Mouse (Mus musculus): ENCODE data around the gene Alg2.

The Alg2 gene

DNA sequence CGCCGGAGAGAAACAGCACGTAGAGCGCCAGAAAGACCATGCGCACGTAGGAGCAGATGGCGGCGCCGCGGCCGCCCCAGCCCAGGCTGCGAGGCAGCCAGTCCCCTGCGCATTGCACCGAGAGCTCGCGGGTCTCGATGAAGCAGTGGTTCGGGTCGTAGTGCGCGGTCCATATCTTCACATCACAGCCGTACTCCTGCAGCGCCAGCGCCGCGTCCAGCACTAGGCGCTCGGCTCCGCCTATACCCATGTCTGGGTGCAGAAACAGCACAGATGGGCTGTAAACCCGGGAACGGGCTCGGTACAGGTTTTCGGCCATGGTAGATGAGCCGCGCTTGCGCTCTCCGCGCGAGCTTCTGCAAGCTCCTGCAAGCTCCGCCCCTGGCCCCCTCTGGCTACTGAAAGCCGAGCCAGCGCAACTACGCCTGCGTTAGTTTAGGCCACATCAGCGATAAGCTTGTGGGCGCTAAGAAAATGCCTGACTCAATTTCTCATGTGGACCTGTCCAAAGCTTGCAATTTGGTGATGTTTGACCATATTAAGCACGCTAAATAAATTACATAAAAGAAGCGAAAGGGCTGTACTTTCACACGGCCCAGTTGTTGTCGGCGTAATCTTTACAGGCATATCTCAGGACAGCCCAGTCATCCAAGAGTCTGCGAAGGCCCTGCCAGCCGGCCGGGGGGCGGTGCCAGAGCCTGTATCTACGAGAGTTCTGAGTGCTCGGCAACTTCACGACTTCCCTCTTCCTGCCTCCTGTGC is at the start of gene Alg2, which contains the start of gene Sec61b:
Gene Alg2 (minus strand): TSS at position 366 of the 762 bp plus-strand sequence.
Gene Sec61b (plus strand): TSS at position 691 of the 762 bp plus-strand sequence.
- in situ Hi-C loops (cut with MboI, MseI), result loop anchor here (10.0 kb wide), 1 partner anchor 561 kb away; no protein-coding TSS in a partner anchor

DNA sequence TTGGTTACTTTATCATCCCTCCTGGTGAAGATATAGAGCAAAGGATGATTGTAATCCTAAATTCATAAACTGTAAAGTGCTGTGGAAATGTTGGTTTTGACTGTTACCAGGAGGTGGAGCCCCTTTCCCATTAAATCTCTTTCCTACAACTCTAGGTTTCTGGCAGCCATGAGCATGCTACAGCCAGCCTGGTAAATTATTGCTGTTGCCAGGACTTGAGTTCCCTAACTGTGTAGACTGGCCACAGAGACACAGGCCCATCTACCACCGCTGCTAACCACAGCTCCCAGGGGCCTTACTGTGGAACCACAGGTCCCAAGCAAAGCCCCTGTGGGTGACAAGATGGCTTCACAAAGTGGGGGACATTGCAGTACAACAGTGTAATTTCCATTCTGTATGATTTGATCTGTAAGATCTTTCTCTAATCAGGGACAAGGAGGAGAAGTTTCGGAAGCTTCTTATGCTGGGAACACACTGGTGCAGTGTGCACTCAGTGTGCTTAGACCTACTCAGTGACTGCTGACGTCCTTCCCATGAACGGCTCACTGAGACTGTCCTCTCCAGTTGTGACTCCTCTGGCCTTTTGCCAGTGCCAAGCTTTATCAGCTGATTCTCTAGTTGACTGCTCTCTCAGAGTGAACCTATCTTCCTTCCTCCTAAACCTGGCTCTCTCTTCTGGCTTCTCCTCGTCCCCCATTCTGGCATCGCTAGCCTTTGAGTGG is 47.9 kb upstream of the Alg2 start:
- in situ Hi-C loops (cut with MboI, MseI), result loop anchor here (10.0 kb wide), 1 partner anchor 1527 kb away; no protein-coding TSS in a partner anchor

- in situ Hi-C loops (cut with MboI, MseI), result loop anchor here (10.0 kb wide), 1 partner anchor 1525 kb away; no protein-coding TSS in a partner anchor
Measured at GRCm38 (mm10) chr4:47520076-47520475, 45.9 kb upstream of the Alg2 start.

- in situ Hi-C loops (cut with MboI, MseI), result no loop called here
Measured at GRCm38 (mm10) chr4:47518551-47519181, 44.5 kb upstream of the Alg2 start.

GRCm38 (mm10) chr4:47504841-47505517 is 30.8 kb upstream of the Alg2 start:
- in situ Hi-C loops (cut with MboI, MseI), result no loop called here

DNA sequence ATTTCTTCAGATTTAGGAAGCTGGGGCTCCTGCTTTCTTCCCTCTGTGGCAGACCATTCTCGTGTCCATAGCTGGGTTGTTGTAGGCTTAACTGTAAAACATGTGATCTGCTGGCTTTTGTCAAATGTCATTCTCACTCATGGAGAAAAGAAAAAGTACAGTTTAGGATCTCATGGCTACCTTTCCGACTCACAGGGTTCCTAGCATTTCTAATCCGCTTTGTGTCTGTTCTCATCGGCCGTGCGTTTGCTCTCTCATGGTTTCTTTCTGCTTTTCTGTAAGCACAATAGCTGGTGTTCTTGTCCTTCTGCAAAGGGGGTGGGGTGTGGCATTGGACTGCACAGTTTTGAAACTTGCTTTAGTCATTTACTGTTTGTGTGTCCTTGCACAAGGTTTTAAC is 28.9 kb upstream of the Alg2 start:
- in situ Hi-C loops (cut with MboI, MseI), result no loop called here

DNA sequence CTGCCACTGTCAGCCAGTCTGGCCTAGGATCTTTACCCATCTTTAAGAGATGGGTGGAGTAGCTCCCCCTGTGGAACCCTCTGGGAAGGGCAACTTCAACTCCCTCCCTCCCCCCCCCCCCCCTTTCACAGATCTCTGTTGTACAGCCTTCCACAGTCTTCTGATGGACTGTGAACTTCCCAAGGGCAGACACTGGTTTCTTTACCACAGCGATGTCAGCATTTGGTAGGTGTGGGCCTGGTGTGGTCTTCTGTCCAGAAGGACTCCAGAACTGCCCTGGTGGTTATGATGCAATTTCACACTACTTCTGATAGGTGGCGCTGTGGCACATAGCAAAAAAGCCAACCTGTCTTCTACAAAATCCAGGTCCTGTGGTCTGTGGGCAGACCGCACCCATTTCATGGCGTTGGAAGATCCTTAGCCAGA is 28.4 kb upstream of the Alg2 start:
- in situ Hi-C loops (cut with MboI, MseI), result no loop called here

- in situ Hi-C loops (cut with MboI, MseI), result no loop called here
Measured at GRCm38 (mm10) chr4:47499121-47499545, 25.0 kb upstream of the Alg2 start.

GRCm38 (mm10) chr4:47497811-47498385 is 23.8 kb upstream of the Alg2 start:
- in situ Hi-C loops (cut with MboI, MseI), result no loop called here

GRCm38 (mm10) chr4:47494686-47495085 is 20.6 kb upstream of the Alg2 start:
- in situ Hi-C loops (cut with MboI, MseI), result no loop called here

DNA sequence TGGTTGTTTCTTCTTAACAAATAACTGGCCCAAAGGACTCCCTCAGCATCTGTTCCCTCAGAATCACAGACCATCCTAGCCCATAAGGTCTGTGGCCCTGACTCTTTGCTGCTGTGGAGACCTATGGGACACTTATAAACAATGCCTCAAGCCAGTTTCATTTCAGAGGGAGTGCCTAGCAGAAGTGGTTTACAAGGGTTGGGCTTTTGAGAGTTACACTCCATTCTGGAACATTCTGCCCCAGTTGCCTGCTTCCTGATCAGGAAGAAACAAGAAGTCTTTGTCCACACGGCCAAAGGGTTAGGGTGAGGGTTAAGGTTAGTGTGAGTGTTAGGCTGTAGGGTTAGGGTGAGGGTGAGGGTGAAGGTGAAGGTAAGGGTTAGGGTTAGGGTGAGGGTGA is 20.0 kb upstream of the Alg2 start:
- in situ Hi-C loops (cut with MboI, MseI), result no loop called here

DNA sequence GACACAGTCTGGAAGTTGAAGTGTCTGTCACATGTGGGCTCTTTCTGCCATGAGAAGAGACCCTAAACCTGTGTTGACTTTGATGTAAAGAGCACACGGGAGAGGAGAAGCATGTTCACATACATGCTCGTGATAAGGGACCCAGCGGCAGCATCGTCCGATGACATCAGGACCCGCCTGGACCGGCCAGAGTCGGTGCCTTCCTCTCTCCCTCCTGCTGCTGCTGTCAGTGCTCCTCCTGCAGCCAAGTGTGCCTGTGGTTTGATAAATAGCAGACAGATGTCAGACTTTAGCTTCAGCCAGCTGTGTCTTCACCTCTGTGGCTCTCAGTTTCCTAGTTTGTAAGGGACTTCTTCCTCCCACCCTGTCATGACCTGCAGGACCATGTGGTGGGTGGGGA is 19.3 kb upstream of the Alg2 start:
- in situ Hi-C loops (cut with MboI, MseI), result no loop called here

DNA sequence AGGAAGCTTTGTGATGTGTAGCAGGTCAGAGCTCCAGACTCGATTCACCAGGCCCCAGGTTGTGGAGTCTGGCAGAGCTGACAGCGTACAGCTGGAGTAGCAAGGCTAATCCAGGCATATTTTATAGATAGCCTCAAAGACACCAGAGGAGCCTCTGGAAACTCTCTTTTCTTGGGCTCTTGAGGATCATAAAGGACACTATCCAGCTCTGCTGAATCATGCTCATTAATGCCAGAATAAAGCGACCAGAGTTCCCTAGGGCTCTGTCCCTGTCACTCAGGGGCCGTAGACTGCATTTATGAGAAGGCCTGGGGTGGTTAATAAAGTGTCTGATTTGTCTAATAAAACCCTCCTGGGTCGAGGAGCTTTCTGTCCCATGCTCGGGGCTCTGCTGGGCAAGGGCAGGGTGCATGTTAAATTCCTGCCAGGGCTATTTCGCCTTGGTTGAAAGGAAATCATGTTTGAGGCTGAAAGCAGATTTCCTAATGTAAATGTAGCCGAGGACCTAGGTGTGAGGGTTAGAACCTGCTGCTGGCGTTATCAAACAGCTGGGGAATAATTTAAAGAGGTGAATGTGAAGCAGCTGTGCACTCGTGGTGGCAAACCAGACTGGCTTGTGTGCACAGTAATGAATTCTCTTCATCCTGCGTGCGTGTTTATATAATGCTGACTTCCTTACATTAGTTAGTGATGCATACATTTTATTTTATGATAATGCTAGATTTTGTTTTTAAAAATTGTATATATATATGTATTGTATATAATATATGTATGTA is 18.4 kb upstream of the Alg2 start:
- in situ Hi-C loops (cut with MboI, MseI), result no loop called here

DNA sequence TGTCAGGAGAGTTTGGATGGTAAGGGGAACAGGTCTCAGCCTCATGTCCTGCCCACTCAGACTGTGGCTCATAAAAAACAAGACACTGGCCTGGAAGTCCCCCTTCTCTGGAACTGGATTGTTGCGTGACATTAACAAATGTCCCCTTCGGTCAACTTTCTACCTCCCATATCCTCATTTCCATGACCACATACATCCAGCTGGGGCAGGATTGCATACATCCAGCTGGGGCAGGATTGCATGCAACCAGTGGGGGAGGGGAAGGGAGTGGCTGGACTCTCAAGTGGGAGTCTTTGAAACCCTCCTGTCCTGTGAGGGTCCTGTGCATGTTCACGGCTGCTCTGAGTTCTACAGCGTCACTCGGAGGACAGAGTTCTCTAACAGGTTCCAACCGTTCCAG is 17.1 kb upstream of the Alg2 start:
- in situ Hi-C loops (cut with MboI, MseI), result no loop called here

- in situ Hi-C loops (cut with MboI, MseI), result no loop called here
Measured at GRCm38 (mm10) chr4:47480576-47480975, 6.4 kb upstream of the Alg2 start.

- in situ Hi-C loops (cut with MboI, MseI), result no loop called here
Measured at GRCm38 (mm10) chr4:47480095-47480494, 6.0 kb upstream of the Alg2 start.

- in situ Hi-C loops (cut with MboI, MseI), result loop anchor here (10.0 kb wide), 1 partner anchor 557 kb away; no protein-coding TSS in a partner anchor
Measured at GRCm38 (mm10) chr4:47477539-47477938, 3.4 kb upstream of the Alg2 start.

DNA sequence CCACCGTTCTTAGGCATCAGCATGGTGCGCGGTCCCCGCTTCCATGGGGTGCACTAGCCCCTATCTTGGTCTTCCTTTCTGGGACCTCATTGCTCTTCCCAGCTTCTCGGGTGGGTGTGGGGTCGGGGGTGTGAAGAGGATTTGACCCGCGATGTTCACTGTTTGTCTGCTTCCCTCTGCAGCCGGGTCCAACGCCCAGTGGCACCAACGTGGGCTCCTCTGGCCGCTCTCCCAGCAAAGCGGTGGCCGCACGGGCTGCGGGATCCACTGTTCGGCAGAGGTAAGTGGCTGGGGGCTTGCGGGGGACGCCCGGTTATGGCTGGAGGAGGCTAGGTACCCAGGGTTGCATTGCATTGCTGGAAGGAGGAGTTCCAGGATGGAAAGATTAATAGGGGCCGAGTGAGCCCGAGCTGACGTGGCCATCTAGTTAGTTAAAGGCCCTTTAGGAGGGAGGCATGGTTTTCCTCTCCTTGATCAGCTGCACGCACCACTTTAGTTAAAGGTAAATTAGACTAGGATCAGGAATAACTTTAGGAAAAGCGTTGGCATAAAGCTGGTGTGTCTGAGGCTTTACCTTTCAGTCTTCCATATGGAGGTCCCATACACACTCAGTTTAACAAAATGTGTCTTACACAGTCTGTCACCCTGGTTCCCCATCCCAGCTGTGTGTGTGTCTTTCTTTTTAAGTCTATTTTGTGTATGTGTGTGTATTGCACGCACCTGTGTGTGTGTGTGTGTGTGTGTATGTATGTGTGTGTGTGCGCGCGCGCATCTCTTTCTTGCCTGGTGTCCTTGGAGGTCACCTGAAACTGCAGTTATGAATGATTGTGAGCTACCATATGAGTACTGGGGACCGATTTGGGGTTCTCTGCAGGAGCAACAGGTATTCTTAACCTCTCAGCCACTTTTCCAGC is 854 bp upstream of the Alg2 start:
- in situ Hi-C loops (cut with MboI, MseI), result loop anchor here (10.0 kb wide), 1 partner anchor 560 kb away; no protein-coding TSS in a partner anchor

GRCm38 (mm10) chr4:47473586-47473967 is 556 bp downstream of the Alg2 start:
- in situ Hi-C loops (cut with MboI, MseI), result loop anchor here (10.0 kb wide), 1 partner anchor 561 kb away; no protein-coding TSS in a partner anchor
